Mouse (Mus musculus): ENCODE data around the gene Pabpn1.

DNA sequence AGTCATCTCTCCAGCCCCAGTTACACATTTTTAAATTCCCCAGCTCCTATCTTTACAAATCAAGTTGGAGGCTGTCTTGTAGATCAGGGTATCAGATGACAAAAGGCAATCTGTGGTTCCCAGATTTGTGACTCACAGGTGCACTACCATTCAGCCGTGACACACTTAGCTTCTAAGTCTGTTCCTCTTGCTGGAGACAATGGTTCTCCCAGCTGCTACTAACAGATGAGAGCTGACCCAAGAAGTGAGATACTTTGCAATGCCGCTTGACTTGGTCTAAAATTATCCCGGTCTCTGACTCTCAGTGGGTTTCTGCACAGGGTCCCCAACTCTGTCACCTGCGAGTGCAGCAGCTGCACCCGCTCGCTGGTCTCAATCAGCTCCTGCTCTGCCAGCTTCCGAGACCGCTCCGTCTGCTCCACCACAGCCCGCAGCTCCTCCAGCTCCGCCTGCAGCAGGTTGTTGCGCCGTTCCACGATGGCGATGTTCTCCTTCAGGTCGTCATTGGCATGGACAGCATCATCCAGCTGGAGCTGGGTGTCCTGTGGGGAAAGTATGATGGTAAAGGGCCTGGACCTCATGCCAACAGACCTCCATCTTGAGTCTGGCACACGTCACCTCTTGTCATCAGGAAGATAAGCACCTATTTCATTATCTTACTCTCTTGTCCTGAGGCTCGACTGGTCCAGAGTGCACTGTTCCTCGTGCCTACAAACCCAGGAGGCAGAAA lies 53.8 kb downstream of the Pabpn1 start:
- TF ChIP-seq CTCF (IDR thresholded peaks at IDR 0.05; ENCODE audit: low read depth, low read length) (no peak), GATA1 (IDR thresholded peaks at IDR 0.05; ENCODE audit: borderline replicate concordance, low read length) (no peak)
